Mouse (Mus musculus) layer of hippocampus, postnatal 10 days (tissue): ENCODE results near the gene Mphosph9. TPM values are rescaled to one million over a fixed set of nuclear protein-coding genes. Genes with fewer than 3 reads are reported as not detected.

Source experiments
- total RNA-seq, 2 experiments: library from RNA; stranded (reverse); gene quantifications; 2 replicates each; pipeline ENCODE4 v1.2.3; 2021

The Mphosph9 gene
- total RNA-seq, 2 experiments from 2014 or later, result 21.9 to 24.2 TPM

Other genes starting within 250 kb of the Mphosph9 start
- 10 to 100 TPM; 30.6 to 32.0 TPM for gene Abcb9, start 232.2 kb downstream of the Mphosph9 start, total RNA-seq
- gene Ogfod2, start 215.7 kb downstream of the Mphosph9 start, total RNA-seq, result 10 to 100 TPM; 30.8 to 37.0 TPM
- gene Arl6ip4, start 211.9 kb downstream of the Mphosph9 start, total RNA-seq, result 10 to 100 TPM; 54.3 to 60.0 TPM
- gene Pitpnm2, start 78.2 kb downstream of the Mphosph9 start, total RNA-seq, result 100 to 1,000 TPM; 125 to 126 TPM
- 10 to 100 TPM in 1 of 2 experiments, 1 to 10 TPM in 1; 9.9 to 12.7 TPM for gene 2810006K23Rik, start 117 bp upstream of the Mphosph9 start, total RNA-seq
- 100 to 1,000 TPM in 1 of 2 experiments, 10 to 100 TPM in 1; 97.5 to 106 TPM for gene Cdk2ap1, start 35.1 kb upstream of the Mphosph9 start, total RNA-seq
- 100 to 1,000 TPM; 125 to 128 TPM for gene Sbno1, start 98.0 kb upstream of the Mphosph9 start, total RNA-seq
- gene Kmt5a, start 112.0 kb upstream of the Mphosph9 start, total RNA-seq, result 10 to 100 TPM; 43.6 to 50.8 TPM
- 10 to 100 TPM; 22.4 to 25.2 TPM for gene Rilpl2, start 150.4 kb upstream of the Mphosph9 start, total RNA-seq
- 10 to 100 TPM; 20.9 to 32.7 TPM for gene Snrnp35, start 155.2 kb upstream of the Mphosph9 start, total RNA-seq
- 10 to 100 TPM; 28.9 to 31.0 TPM for gene Rilpl1, start 203.4 kb upstream of the Mphosph9 start, total RNA-seq
- 100 to 1,000 TPM in 1 of 2 experiments, 10 to 100 TPM in 1; 95.6 to 113 TPM for gene Tmed2, start 212.7 kb upstream of the Mphosph9 start, total RNA-seq
- gene Ddx55, start 224.9 kb upstream of the Mphosph9 start, total RNA-seq, result 10 to 100 TPM; 26.4 to 30.2 TPM